ENCODE assay signal across 1 mouse cellular context in the genomic region with DNA sequence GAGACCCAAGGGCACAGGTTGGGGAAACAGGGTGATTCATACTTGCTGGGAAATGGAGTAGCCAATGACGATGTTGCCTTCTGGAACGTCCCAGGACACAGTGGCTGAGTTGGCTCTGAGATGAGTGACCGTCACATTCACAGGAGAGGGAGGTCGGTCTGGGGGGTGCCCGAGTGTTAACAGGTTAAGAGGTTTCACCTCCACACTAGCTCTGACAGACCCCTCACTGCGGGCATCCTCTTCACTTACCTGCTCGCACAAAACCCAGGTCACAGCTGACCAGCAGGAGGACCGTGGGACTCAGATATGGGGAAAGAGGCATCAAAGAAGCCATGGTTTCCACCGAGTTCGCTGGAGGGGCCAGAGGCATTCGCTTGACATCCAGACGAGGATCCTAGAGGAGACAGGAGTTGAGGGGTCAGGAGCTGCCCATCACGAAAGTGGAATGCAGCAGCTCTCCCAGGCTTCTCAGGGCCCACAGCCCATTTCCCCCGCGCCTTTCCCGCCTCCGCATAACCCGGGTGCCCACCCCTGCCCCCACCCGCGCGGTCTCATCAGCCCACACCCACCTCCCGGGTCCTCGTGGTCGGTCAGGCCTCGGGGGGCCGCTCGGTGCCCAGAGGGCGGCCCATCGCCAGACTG.
TF ChIP-seq lines count a peak whose summit lies in the region.

No protein-coding gene starts in this region.

TF ChIP-seq in CH12.LX, 34 proteins besides CTCF, POLR2A, EP300 and RAD21 (continued from another document):
- TF ChIP-seq HCFC1 (IDR thresholded peaks at IDR 0.05; ENCODE audit: low read depth, low read length) (no peak), SMC3 (IDR thresholded peaks at IDR 0.05; ENCODE audit: low read depth, low read length) (no peak), SIN3A (IDR thresholded peaks at IDR 0.05; ENCODE audit: low read length) (no peak), MAX (IDR thresholded peaks at IDR 0.05; ENCODE audit: low read length) (no peak), ETS1 (conservative IDR thresholded peaks at IDR 0.05; ENCODE audit: low read depth, low read length) (no peak), TCF12 (IDR thresholded peaks at IDR 0.05; ENCODE audit: low read depth, low read length) (no peak), RCOR1 (conservative IDR thresholded peaks at IDR 0.05; ENCODE audit: low read depth, low read length) (no peak), MXI1 (IDR thresholded peaks at IDR 0.05; ENCODE audit: low read depth, low read length) (no peak), ELF1 (IDR thresholded peaks at IDR 0.05; ENCODE audit: low read depth, low read length) (no peak), GABPA (IDR thresholded peaks at IDR 0.05; ENCODE audit: insufficient replicate concordance, low read depth, low read length) (no peak), ZMIZ1 (IDR thresholded peaks at IDR 0.05; ENCODE audit: low read depth, low read length) (no peak), JUN (IDR thresholded peaks at IDR 0.05; ENCODE audit: insufficient read depth, low read depth, low read length) (no peak)
